Mouse (Mus musculus) neural tube, embryonic 13.5 days (tissue): Measurements from ENCODE around the gene Ngf. TPM values are rescaled to one million over a fixed set of nuclear protein-coding genes. Genes with fewer than 3 reads are reported as not detected.

Experiments
- ATAC-seq: fragments of 200-750 bp; cut with Nextera tagmentation; 2 replicates; pipeline ENCODE4 v1.8.0; 2017; ENCODE audit warnings: low read depth, mild to moderate bottlenecking, moderate TSS enrichment, moderate library complexity
- H3K27ac ChIP-seq: fragments of 300-500 bp; sonication (generic); replicated peaks from 2 replicates; pipeline ENCODE4 v1.5.1; 2015; ENCODE audit warnings: moderate library complexity, mild to moderate bottlenecking, inconsistent platforms
- H3K27me3 ChIP-seq: fragments of 300-500 bp; sonication (generic); 2 replicates; pipeline ENCODE4 v1.6.1; 2015; ENCODE audit warnings: mild to moderate bottlenecking, inconsistent platforms
- H3K36me3 ChIP-seq: fragments of 300-500 bp; sonication (generic); 2 replicates; pipeline ENCODE4 v1.6.1; 2015; ENCODE audit warnings: mild to moderate bottlenecking, inconsistent platforms
- H3K4me1 ChIP-seq: fragments of 300-500 bp; sonication (generic); replicated peaks from 2 replicates; pipeline ENCODE4 v1.6.1; 2015; ENCODE audit warnings: inconsistent platforms
- H3K4me2 ChIP-seq: fragments of 300-500 bp; sonication (generic); 2 replicates; pipeline ENCODE4 v1.6.1; 2015; ENCODE audit warnings: inconsistent platforms, mild to moderate bottlenecking, moderate library complexity
- H3K4me3 ChIP-seq: fragments of 300-500 bp; sonication (generic); 2 replicates; pipeline ENCODE4 v1.5.1; 2015; ENCODE audit warnings: mild to moderate bottlenecking, inconsistent platforms
- H3K9ac ChIP-seq: fragments of 300-500 bp; sonication (generic); 2 replicates; pipeline ENCODE4 v1.6.1; 2015; ENCODE audit warnings: moderate library complexity, mild to moderate bottlenecking, inconsistent platforms
- H3K9me3 ChIP-seq: fragments of 300-500 bp; sonication (generic); 2 replicates; pipeline ENCODE4 v1.6.1; 2016; ENCODE audit warnings: inconsistent platforms
- WGBS: fragments of 180-500 bp; shearing (Covaris S2); methylation state at CpG from one replicate; pipeline ENCODE4 v1.1.7; 2015; 5-methylcytosine and 5-hydroxymethylcytosine counted together
- polyA plus RNA-seq: library from polyadenylated mRNA; unstranded; fragments of >200 nt; fragmentation: Nextera tagmentation; extraction: Ambion mirVana; gene quantifications from 2 replicates; pipeline ENCODE4 v1.2.1, GENCODE M21; 2015

Gene Ngf
- polyA plus RNA-seq, 1 experiment from 2014 or later: 0.80 TPM

DNA sequence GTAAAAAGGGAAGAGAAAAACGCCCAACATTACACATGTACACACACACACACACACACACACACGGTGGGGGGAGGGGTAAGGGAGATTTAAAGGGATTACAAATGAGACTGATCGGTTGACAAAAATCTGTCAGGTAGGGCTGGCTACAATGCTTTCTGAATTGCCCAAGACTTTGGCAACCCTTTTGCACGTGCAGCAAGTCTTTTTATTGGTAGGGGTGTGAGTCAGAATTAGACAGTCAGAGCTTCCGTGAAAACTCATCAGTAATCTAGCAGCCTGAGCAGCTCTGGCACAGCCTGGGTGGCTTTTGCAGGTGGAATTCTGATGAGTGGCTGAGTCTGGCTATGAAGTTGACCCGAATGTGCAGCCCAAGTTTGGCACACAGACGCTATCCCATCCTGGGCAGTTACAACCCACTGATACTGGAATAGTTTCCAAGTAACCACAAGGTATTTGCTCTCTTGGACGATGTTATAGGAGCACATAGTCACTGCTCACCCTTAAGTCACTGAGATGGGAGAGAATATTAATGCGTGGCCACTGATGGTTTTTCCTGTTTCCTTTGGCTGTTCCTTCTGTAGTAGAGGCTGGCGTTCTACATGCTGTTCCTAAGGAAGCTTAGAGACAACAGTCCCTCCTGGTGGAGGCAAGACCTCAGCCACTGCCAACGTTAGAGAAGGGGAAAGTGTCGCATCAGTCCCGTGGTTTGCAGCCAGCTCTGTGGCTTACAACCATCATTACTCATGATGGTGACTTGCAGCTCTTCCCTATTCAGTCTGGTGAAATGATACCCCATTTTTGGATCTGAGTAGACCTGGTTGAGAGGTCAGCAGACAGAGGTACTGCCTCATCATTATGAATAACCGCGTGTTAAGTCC lies 4.8 kb downstream of the Ngf start:
- Histone ChIP-seq H3K4me1 (peaks cover 10% of the 10 kb centered on the region), H3K27ac (no peak overlapping the region), H3K4me3 (no peak overlapping the region), H3K27me3 (peaks cover 30% of the 10 kb centered on the region), H3K36me3 (no peaks in the 10 kb centered on the region), H3K9me3 (peaks cover 5% of the 10 kb centered on the region; the same call in 1 of the 2 replicates), H3K4me2 (no peak overlapping the region), H3K9ac (no peak overlapping the region)
- no peak for ATAC-seq
- 84% methylated on average over 15 of the region's 15 CpGs for WGBS

DNA sequence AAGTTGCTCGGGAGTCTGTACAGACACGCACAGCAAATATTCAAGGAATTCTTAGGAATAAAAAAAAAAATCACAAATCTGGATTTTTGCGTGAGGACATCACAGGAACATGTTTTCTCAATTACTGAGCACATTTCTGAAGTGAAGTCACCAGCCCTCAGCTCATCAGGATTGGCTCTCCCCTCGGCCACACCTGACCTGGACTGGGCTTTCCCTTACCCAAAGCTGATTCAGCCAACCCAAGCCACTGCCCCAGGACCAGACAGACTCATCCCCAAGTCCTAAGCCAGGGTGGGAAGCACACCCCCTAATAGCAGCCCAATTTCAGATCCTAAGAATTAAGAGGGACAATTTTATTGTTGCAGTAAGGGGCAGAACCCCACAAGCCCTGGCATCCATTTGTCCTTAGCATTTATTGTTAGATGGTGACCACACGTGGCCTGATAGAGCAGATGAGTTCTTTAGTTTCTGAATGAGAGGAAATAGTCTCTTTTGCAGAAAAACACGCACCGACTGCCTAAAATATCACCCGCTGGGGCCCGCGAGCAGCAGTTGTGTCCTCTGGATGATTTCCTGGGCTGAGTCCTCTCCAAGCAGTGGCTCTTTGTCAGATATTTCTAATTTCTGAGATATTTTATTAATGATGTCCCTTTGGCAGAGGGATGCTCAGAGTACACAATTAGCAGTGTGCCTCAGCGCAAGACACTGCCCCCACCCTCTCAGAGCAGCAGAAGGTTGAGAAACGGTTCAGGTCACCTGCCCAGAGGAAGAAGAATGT lies 8.4 kb downstream of the Ngf start:
- no peak overlapping the region for H3K4me3 ChIP-seq
- H3K4me2 ChIP-seq: no peak overlapping the region
- H3K9me3 ChIP-seq: peaks cover 5% of the 10 kb centered on the region; the same call in 1 of the 2 replicates
- ATAC-seq: no peak
- H3K27ac ChIP-seq: no peak overlapping the region
- H3K36me3 ChIP-seq: no peaks in the 10 kb centered on the region
- no peak overlapping the region for H3K9ac ChIP-seq
- 85% methylated on average over 12 of the region's 12 CpGs for WGBS
- no peaks in the 10 kb centered on the region for H3K27me3 ChIP-seq
- no peaks in the 10 kb centered on the region for H3K4me1 ChIP-seq

DNA sequence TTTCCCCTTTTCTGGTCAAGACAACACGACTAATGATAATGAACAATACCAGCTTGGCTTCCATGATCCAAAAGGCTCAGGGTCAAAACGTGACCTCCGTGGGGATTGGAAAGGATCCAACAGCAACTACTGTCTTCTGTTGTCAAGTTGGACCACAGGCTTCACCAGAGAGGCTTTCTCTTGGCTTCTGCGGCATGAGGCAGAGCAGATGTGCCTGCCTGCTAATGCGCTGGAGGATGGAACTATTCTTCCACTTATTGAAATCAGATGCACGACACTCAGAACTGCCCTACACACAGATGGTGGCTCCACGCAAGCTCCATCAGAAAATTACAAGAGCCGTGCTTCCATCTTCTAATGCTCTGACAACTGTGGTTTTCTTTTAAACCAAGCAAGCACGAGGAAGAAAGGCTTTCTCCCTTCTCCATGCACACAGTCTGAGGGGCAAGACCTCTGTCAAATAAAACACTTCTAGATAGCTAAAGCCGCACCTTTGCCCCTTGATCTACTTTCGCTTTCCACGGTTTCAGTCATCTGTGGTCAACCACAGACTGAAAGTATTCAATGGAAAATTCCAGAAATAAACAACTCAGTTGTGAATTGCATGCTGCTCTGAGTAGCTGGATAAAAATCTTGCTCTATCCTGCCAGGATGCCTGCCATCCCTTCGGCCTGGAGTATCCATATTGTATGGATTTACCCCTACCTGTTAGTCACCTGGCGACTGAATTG lies 20.8 kb downstream of the Ngf start:
- Histone ChIP-seq H3K36me3 (no peaks in the 10 kb centered on the region), H3K9ac (no peak overlapping the region), H3K4me1 (no peaks in the 10 kb centered on the region), H3K9me3 (no peaks in the 10 kb centered on the region), H3K27me3 (no peaks in the 10 kb centered on the region), H3K27ac (no peak overlapping the region), H3K4me2 (no peak overlapping the region), H3K4me3 (no peak overlapping the region)
- 74% methylated on average over 14 of the region's 14 CpGs for WGBS
- no peak for ATAC-seq

DNA sequence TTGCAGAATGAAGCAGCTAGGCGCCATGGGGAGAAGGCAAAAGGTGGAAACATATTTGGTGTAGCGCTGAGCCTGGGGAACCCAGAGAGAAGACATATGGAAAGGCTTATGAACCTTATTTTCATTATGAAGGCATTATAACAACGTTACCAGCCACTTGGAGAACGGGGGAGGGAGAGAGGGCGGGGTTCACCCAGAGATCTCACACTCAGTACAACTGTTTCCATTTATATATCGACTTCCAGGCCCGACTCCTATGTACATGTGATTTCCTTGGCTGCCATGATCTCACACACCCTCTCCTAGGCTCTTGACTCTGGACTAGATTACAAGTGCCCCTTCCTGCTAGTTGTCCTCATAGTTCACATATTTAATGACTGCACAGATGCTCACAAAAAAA lies 28.4 kb downstream of the Ngf start:
- Histone ChIP-seq H3K27me3 (no peaks in the 10 kb centered on the region), H3K4me1 (no peaks in the 10 kb centered on the region), H3K9me3 (no peaks in the 10 kb centered on the region), H3K9ac (no peak overlapping the region), H3K27ac (no peak overlapping the region), H3K36me3 (no peaks in the 10 kb centered on the region), H3K4me3 (no peak overlapping the region), H3K4me2 (no peak overlapping the region)
- WGBS: 80% methylated on average over 7 of the region's 7 CpGs
- no peak for ATAC-seq

DNA sequence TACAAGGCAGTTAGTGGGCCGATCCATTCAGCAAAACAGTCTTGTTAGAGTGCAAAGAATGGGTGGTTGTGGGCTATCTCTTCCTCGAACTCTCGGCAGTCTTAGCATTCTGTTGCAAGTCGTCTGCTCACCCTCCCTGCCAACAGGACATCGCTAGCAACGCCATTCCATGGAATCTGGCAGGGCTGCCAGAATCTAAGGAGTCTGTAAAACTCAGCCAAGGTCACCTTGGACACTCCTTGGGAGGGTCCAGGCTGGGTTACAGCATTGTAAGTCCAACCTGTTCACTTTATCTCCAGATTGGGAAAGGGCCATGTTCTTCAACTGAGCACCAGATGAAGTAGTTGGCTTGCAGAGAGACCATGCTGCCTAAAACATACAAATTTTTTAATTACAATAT lies 29.2 kb downstream of the Ngf start:
- Histone ChIP-seq H3K9me3 (no peaks in the 10 kb centered on the region), H3K4me1 (no peaks in the 10 kb centered on the region), H3K4me3 (no peak overlapping the region), H3K4me2 (no peak overlapping the region), H3K36me3 (no peaks in the 10 kb centered on the region), H3K9ac (no peak overlapping the region), H3K27ac (no peak overlapping the region), H3K27me3 (no peaks in the 10 kb centered on the region)
- 86% methylated on average over 6 of the region's 6 CpGs for WGBS
- no peak for ATAC-seq

DNA sequence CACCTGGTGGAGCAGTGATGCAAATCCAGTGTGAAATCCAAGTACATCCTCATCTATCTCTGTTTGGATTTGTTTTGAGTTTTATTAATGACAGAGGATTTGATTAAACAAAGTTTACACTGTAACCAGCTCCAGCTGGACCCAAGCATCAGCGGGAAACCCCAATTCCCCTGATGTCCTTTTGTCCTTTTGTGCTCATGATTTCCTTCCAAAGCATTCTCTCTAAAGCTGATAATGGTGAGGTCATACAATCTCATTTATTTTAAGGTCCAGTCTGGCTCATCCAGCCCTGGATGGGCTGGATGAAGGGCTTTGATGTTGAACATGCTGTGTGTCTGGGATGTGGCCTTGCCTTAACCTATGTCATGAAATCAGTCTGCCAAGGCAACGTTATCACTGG lies 30.3 kb downstream of the Ngf start:
- Histone ChIP-seq H3K4me1 (no peaks in the 10 kb centered on the region), H3K4me3 (no peak overlapping the region), H3K9ac (no peak overlapping the region), H3K4me2 (no peak overlapping the region), H3K36me3 (no peaks in the 10 kb centered on the region), H3K27ac (no peak overlapping the region), H3K27me3 (no peaks in the 10 kb centered on the region), H3K9me3 (no peaks in the 10 kb centered on the region)
- WGBS: 79% methylated on average over 2 of the region's 2 CpGs
- ATAC-seq: no peak

DNA sequence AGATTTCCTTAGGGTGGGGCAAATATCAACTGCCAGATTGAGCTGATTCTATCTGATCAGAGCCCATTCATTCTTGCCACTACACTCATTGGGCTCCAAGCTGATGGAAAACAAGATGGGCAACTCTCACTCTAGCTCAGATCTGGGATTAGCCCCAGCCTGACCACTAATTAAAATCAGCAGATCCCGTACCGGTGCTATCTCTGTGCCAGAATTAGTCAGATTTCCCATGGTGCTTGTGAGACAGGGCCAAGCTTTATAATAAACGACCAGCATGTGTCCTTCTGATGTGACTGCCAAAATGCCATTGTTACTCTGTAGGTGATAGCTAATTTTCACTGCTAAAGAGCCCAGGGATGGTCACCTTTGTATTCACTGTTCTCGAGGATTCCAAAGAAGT lies 31.5 kb downstream of the Ngf start:
- WGBS: 80% methylated on average over 4 of the region's 4 CpGs
- no peak for ATAC-seq
- H3K9me3 ChIP-seq: no peaks in the 10 kb centered on the region
- no peak overlapping the region for H3K27ac ChIP-seq
- no peak overlapping the region for H3K9ac ChIP-seq
- no peak overlapping the region for H3K4me3 ChIP-seq
- no peaks in the 10 kb centered on the region for H3K27me3 ChIP-seq
- no peak overlapping the region for H3K4me2 ChIP-seq
- H3K4me1 ChIP-seq: peaks cover 4% of the 10 kb centered on the region; the same call in 1 of the 2 replicates
- no peaks in the 10 kb centered on the region for H3K36me3 ChIP-seq

DNA sequence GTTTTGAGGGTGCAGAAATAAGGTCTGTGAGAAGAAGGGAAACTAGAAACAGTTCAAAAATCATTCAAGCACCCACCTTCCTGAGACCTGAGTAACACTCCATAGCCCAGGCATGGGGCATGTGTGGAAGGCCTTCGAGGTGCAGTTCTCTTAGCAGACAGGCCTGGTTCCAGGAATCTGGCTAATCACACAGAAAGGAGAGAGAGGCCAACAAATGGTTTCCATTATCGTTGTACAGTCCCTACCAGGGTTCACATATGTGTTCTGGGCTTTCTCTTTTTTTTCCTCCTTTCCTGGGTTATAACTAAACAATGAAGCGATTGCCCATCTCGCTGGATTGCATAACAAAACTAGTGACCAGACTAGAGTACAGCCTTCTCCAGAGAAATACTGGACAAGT lies 35.4 kb downstream of the Ngf start:
- H3K9ac ChIP-seq: no peak overlapping the region
- ATAC-seq: no peak

DNA sequence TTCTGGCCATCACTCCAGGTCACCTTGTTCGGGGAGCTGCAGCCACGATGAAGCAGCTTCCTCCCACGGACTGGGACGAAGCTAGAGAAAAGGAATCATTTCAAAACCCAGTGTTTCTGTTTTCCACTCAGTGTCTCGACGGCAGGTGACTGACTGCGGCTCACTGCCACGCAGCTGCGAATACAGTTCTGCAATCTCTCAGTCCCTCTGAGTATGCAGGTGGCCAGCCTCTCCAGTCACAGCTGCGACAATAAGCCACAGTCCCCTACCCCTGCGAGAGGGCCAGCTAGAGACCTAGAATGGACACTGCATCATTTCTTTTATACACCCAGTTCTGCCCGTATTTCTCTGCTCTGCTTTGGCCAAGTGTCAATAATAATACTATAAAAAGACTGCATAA lies 36.3 kb downstream of the Ngf start:
- WGBS: 52% methylated on average over 12 of the region's 12 CpGs
- peaks cover 14% of the 10 kb centered on the region for H3K4me1 ChIP-seq
- H3K36me3 ChIP-seq: no peaks in the 10 kb centered on the region

More for the DNA sequence above, 35.4 kb downstream of the Ngf start:
- no peak overlapping the region for H3K27ac ChIP-seq
- no peaks in the 10 kb centered on the region for H3K9me3 ChIP-seq
- no peaks in the 10 kb centered on the region for H3K27me3 ChIP-seq
- no peak overlapping the region for H3K4me2 ChIP-seq
- peaks cover 14% of the 10 kb centered on the region for H3K4me1 ChIP-seq
- WGBS: 87% methylated on average over 4 of the region's 4 CpGs
- H3K4me3 ChIP-seq: no peak overlapping the region
- H3K36me3 ChIP-seq: no peaks in the 10 kb centered on the region

DNA sequence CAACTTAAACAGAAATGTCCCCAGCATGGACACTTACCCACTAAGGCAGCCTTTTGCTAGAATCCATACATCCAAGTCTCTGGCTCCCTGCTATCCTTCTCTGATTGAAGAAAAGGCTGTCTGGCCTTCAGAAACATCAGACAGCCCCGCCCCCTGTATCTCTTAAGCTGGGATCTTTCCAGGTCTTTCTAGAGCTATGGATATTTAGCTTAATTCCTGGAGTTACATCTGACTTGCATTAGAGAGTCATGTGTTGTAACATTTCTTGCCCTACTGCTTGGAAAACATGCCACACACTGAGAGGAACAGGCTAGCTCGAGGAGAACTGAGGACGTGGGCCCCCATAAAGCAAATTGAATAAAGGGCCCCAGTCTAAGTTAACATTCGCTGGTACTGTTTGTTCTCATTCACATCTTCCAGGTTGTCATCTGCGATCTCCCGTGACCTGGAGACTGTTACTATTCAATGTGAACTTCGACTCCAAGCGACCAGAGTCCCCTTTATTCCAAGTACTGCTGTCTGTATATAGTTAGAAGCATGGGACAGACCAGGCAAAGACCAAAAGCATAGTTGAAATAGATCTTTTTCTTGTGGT lies 38.0 kb downstream of the Ngf start:
- no peaks in the 10 kb centered on the region for H3K36me3 ChIP-seq
- no peak overlapping the region for H3K9ac ChIP-seq
- no peak overlapping the region for H3K4me3 ChIP-seq
- peaks cover 14% of the 10 kb centered on the region for H3K4me1 ChIP-seq
- H3K27me3 ChIP-seq: no peaks in the 10 kb centered on the region
- no peaks in the 10 kb centered on the region for H3K9me3 ChIP-seq
- WGBS: 57% methylated on average over 8 of the region's 8 CpGs
- H3K4me2 ChIP-seq: no peak overlapping the region
- no peak for ATAC-seq
- no peak overlapping the region for H3K27ac ChIP-seq

More for the DNA sequence above, 36.3 kb downstream of the Ngf start:
- no peak for ATAC-seq
- Histone ChIP-seq H3K27me3 (no peaks in the 10 kb centered on the region), H3K4me2 (no peak overlapping the region), H3K9ac (no peak overlapping the region), H3K4me3 (no peak overlapping the region), H3K27ac (no peak overlapping the region), H3K9me3 (no peaks in the 10 kb centered on the region)

DNA sequence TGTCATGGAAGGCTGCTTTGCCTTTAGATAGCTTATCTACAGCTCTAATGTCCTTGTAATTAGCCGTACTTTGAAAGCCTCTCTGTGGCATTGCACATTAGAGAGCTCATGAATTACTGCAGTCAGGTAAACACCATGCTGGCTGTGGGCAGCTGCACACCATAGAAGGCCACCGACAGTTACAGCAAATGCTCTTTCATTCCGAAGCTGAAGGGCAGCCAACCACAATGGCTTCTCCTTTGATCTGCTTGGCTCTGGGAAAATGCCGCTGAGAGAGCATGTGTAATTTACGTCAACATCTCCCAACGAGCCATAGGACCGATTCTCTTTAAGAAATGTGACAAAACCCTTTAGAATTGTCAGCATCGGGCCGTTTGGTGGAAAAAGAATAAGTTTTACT lies 38.7 kb downstream of the Ngf start:
- no peak overlapping the region for H3K4me3 ChIP-seq
- no peak overlapping the region for H3K4me2 ChIP-seq
- 9% methylated on average over 9 of the region's 9 CpGs for WGBS
- no peak overlapping the region for H3K9ac ChIP-seq
- ATAC-seq: peak; percentile 43
- H3K9me3 ChIP-seq: no peaks in the 10 kb centered on the region
- no peaks in the 10 kb centered on the region for H3K36me3 ChIP-seq
- peaks cover 14% of the 10 kb centered on the region for H3K4me1 ChIP-seq
- H3K27me3 ChIP-seq: no peaks in the 10 kb centered on the region
- H3K27ac ChIP-seq: no peak overlapping the region

DNA sequence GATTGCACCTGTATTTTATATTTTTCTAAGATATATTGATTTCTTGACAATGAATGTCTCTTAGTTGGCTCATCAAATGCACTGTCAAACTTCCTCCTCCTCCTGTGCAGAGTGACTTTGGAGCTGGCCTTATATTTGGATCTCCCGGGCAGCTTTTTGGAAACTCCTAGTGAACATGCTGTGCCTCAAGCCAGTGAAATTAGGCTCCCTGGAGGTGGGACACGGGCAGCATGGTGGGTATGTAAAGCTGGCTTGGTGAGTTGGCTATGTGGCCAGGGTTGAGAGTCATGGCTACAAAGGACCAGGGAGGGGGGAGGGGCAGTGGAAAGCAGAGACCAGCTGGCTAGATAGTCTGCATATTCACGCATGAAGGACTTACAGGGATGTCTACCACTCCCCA lies 39.9 kb downstream of the Ngf start:
- Histone ChIP-seq H3K9ac (no peak overlapping the region), H3K27ac (no peak overlapping the region), H3K4me3 (no peak overlapping the region), H3K4me1 (peaks cover 14% of the 10 kb centered on the region), H3K9me3 (no peaks in the 10 kb centered on the region), H3K36me3 (no peaks in the 10 kb centered on the region), H3K27me3 (no peaks in the 10 kb centered on the region), H3K4me2 (no peak overlapping the region)
- ATAC-seq: no peak
- 52% methylated on average over 3 of the region's 3 CpGs for WGBS
